Mouse (Mus musculus) neutrophil, adult 65 days (primary cell): Measurements from ENCODE around the gene Aamp. TPM values are rescaled to one million over a fixed set of nuclear protein-coding genes. Genes with fewer than 3 reads are reported as not detected.

Source experiments
- total RNA-seq: library from RNA; stranded (reverse); gene quantifications from 2 replicates; pipeline ENCODE4 v1.2.4, GENCODE M21; 2023

Gene Aamp
- 66.6 and 76.4 TPM in 2 replicates for total RNA-seq

GRCm38 (mm10) chr1:74284543-74285160, at the start of gene Aamp, which contains the start of gene Pnkd:
Gene Aamp (minus strand): TSS chr1:74284738.
Gene Pnkd (plus strand): TSS chr1:74284930.

GRCm38 (mm10) chr1:74305522-74305921, 21.0 kb upstream of the Aamp start, which contains the start of gene Tmbim1:
Gene Tmbim1 (minus strand): TSS chr1:74305622.

GRCm38 (mm10) chr1:74278538-74278937, 6.0 kb downstream of the Aamp start, which contains the start of gene Gpbar1:
Gene Gpbar1 (plus strand): TSS chr1:74278550.

GRCm38 (mm10) chr1:74235938-74236589, 48.5 kb downstream of the Aamp start, which contains the start of gene Arpc2:
Gene Arpc2 (plus strand): TSS chr1:74236084.

Other genes starting within 250 kb of the Aamp start
- 11.3 and 11.8 TPM in 2 replicates for gene Tns1, start 160.3 kb downstream of the Aamp start, total RNA-seq
- 4.3 and 6.5 TPM in 2 replicates for gene Rufy4, start 159.2 kb downstream of the Aamp start, total RNA-seq
- 360 and 394 TPM in 2 replicates for gene Cxcr2, start 130.7 kb downstream of the Aamp start, total RNA-seq
- 0.95 and 1.3 TPM in 2 replicates for gene Cxcr1, start 90.1 kb downstream of the Aamp start, total RNA-seq
- 697 and 747 TPM in 2 replicates for gene Arpc2, start 48.7 kb downstream of the Aamp start, total RNA-seq
- gene Gpbar1, start 6.2 kb downstream of the Aamp start, total RNA-seq: 0.76 TPM in 1 of 2 replicates, not detected in the other
- gene Pnkd, start 192 bp upstream of the Aamp start, total RNA-seq: 7.8 and 10.5 TPM in 2 replicates
- gene Tmbim1, start 20.9 kb upstream of the Aamp start, total RNA-seq: 22.5 and 25.0 TPM in 2 replicates
- not detected in 2 replicates for gene Catip, start 77.4 kb upstream of the Aamp start, total RNA-seq
- gene Slc11a1, start 90.5 kb upstream of the Aamp start, total RNA-seq: 247 and 304 TPM in 2 replicates
- 141 and 163 TPM in 2 replicates for gene Ctdsp1, start 106.8 kb upstream of the Aamp start, total RNA-seq
- 0.88 TPM in 1 of 2 replicates, not detected in the other for gene Vil1, start 124.6 kb upstream of the Aamp start, total RNA-seq
- 22.2 and 23.0 TPM in 2 replicates for gene Cnot9, start 221.3 kb upstream of the Aamp start, total RNA-seq